Mouse (Mus musculus): ENCODE data around the gene Tmem164.

DNA sequence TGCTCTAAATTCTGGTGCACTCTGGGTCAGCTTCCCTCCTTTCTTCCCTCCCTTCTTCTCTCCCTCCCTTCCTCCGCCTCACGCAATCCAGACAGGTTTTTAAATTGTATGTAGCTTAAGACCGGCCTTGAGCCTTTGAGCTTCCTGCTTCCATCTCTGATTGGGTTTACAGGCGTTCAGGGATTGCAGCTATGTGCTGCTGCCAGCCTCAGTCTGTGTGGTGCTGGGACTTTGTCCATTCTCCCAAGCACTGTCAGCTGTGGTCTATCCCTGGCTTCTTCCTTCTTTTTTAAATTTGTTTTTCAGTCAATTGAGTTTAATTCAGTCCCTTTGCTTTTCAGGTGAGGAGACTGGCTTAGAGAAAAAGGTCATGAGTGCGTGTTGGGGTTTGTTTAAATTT, 20.9 kb downstream of the Tmem164 start:
- TF ChIP-seq CTCF (IDR thresholded peaks at IDR 0.05; ENCODE audit: low read depth), result no peak
- TF ChIP-seq EP300 (optimal IDR thresholded peaks at IDR 0.05), result no peak

Data from stomach, postnatal 0 days (tissue).